Mouse (Mus musculus) ovary, postnatal 10 days (tissue): Measurements from ENCODE around the gene Lrp8.

Experiments
- DNase-seq: peaks from one replicate; pipeline ENCODE4 v3.0.0; 2022; ENCODE audit warnings: low spot score

Lrp8 gene

GRCm38 (mm10) chr4:107848546-107848945, 46.5 kb downstream of the Lrp8 start:
- DNase-seq = no peak

GRCm38 (mm10) chr4:107849621-107850020, 47.6 kb downstream of the Lrp8 start:
- no peak for DNase-seq

GRCm38 (mm10) chr4:107850091-107850490, 48.0 kb downstream of the Lrp8 start:
- no peak for DNase-seq

- DNase-seq = no peak
Measured at GRCm38 (mm10) chr4:107853333-107853732, 51.3 kb downstream of the Lrp8 start.

GRCm38 (mm10) chr4:107853836-107854235, 51.8 kb downstream of the Lrp8 start:
- no peak for DNase-seq

- no peak for DNase-seq
Measured at GRCm38 (mm10) chr4:107856958-107857686, 55.1 kb downstream of the Lrp8 start.

DNA sequence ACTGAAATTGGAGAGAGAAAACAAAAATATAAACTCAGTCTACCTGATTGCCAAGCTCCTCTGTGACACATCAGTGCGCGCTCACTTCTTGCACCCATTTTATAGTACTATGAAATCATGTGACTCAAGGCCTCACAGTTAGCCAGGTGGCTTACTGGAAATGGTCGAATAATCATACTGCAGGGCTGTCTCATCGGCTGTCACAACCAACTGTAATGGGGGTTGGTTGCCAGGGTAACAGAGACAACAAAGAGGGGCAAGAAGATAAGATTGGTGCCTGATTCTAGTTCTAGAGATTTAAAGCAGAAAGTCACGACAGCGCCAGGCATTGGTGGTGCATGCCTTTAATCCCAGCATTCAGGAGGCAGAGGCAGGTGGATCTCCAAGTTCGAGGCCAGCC, 56.9 kb downstream of the Lrp8 start:
- DNase-seq = no peak

GRCm38 (mm10) chr4:107864866-107865265, 62.8 kb downstream of the Lrp8 start:
- no peak for DNase-seq

GRCm38 (mm10) chr4:107879254-107880050, 77.4 kb downstream of the Lrp8 start, which contains the start of gene Magoh:
Gene Magoh (plus strand): TSS chr4:107879755.
- peak; percentile 89 for DNase-seq

DNA sequence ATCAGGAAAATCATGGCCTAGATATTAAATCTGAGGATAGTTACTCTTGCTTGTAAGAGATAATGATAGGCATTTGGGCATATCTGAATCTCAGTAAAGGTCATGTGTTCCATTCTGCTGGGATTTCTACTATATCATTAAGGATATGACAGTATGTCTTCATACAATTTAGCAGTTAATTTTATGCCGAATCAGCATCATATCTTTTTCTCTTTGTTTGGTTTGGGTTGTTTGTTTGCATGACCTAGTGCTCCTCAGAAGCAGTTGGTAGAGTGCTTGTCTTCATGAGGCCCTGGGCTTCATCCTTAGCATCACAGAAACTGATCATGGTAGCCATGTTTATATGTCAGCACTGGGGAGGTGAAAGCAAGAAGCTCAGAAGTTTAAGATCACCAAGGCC, 79.6 kb downstream of the Lrp8 start:
- DNase-seq = no peak

- no peak for DNase-seq
Measured at GRCm38 (mm10) chr4:107886371-107886770, 84.3 kb downstream of the Lrp8 start.

- no peak for DNase-seq
Measured at GRCm38 (mm10) chr4:107889385-107889730, 87.3 kb downstream of the Lrp8 start.

DNA sequence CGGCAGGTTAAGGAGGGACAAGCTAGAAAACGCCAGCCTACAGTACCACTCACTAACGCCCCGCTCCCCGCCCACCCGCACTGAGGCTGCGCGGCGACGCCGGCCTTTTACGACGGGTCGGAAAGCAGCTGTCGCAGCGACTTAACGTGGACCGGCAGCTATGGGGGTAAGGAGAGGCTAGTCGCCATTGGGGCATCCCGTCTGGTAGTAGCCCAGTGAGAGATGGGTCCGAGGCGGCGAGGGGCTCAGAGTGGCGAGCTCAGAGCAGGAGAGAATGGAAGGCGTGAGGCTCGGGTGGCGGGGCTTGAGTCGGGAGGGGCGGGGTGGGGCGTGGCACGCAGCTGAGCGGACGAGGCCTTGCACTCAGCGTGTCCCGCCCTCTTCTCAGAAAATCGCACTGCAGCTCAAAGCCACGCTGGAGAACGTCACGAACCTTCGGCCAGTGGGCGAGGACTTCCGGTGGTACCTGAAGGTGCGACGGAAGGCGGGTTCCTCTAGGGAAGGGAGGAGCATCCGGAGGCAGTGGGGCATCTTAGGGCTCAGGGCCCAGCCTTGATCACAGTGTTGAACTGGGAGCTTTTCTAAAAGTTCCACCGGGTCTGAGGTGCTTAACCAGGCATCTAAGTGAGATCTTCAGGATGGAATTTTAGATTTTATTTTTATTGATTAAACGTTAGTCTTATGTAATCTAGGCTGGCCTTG, 87.8 kb downstream of the Lrp8 start, which contains the start of gene 0610037L13Rik:
TSS of gene 0610037L13Rik (plus strand) at position 83 of the 702 bp plus-strand sequence.
- peak; percentile 85 for DNase-seq

GRCm38 (mm10) chr4:107892663-107893062, 90.6 kb downstream of the Lrp8 start:
- DNase-seq = no peak

DNA sequence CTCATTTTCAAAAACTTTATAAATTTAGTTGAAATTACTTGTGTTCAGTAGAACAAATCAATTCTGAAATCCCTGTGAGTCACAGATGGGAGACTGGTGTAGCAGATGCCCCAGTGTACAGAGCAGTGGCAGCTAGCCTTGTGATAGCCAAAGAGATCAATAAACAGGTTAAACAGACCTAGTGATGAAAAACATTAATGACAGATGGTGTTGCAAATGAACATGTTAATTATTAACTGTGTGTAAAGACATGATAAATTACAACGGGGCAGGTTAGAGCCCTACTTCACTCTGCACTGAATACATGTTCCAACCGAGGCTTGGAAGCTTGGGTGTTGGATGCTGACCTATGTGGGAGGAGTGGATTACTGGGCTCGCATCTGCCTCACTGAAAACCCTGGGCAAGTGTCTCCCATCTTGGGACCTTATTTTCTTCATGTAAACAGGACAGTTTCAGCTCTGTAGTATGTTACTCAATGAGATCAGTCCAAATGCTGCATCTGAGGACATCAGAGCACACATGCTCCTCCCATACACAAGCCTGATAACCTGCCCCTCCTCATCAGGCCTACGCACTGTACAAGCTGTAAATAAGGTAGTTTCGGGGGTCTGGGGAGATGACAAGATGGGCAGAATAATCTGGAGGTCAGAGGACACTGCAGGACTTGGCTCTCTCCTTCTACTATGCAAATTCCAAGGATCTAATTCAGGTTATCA, 97.3 kb downstream of the Lrp8 start:
- DNase-seq = no peak

GRCm38 (mm10) chr4:107900206-107900605, 98.1 kb downstream of the Lrp8 start:
- DNase-seq = no peak

DNA sequence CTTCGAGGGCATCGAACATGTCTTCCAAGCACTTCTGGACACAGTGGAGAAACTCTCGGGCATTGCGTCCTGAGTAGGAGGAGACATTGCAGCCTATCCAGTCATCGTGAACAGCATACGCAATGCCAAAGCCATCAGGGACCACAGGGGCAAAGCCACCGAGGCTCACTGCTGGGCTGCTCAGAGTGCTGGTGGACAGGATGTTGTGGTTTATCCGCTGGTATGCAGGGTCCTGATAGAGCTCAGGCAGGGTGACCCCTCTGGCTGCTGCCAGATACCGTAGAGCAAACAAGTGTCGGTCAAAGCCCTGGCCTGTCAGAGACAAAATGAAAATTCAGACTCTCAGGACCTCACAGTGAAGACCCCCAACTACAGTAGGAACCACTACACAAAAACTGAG, 102.2 kb downstream of the Lrp8 start:
- no peak for DNase-seq

DNA sequence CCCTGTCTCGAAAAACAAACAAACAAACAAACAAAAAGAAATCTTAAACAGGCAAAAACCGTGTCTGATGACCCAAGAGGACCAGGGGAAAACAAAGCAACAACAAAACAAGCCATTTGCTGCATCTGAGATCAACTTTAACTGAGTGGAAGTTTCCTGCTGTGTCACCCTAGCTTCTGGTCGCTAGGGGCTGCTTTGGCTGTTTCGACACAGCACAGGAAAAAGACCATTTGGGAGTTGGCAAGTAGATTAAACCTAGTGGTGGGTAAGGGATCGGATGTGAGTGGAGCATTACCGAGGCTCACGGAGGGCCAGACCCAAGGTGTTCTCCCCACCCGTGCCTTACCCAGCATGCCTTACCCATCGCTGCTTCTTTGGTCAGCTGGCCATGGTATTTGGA, 104.5 kb downstream of the Lrp8 start:
- DNase-seq = no peak

DNA sequence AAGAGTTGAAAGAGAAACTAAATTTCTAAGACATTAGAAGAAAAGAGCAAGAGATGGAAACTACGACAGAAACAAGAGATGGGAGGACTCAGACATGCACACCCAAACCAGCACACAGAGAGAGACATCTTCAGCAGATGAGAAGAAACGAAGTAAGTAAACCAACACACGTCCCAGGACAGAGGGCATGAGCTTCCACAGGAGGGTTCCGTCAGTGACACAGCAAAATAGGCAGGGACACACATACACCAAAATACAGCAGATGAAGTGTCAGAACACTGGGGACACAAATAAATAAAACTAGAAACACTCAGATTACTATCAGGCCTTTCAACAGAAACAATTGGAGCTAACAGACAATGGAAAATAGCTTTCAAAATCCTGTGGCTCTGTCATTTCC, 108.0 kb downstream of the Lrp8 start:
- no peak for DNase-seq

- DNase-seq = no peak
Measured at GRCm38 (mm10) chr4:107920336-107920735, 118.3 kb downstream of the Lrp8 start.

GRCm38 (mm10) chr4:107921152-107921695, 119.2 kb downstream of the Lrp8 start:
- DNase-seq = no peak

DNA sequence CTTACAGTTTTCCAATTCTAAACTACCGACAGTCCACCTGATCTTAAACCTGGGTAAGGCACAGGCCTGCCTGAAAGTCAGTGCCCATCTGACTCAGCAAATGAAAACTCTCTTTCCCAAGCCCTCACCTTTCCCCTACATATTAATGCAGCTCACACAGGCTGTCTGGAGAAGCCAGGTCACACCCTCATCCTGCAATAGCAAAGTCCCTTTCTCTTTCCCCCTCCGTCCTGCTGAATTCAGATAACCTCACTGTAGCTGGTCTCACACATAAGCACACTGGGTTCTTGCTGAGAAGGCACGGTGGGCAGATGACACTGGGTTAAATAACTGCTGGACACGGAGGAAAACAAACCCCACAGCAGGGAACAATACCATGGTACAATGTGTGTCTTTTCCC, 119.9 kb downstream of the Lrp8 start:
- no peak for DNase-seq
